Mouse (Mus musculus): ENCODE data around the gene Hspa8. TPM values are rescaled to one million over a fixed set of nuclear protein-coding genes. Genes with fewer than 3 reads are reported as not detected.
"Not testable (repeated sequence)": the region's sequence is repeated elsewhere in the genome, so short reads cannot be mapped to it uniquely, and the experiment has no call there.

Hspa8 gene
- polyA plus RNA-seq, 1 experiment from 2014 or later = 2,252 TPM

DNA sequence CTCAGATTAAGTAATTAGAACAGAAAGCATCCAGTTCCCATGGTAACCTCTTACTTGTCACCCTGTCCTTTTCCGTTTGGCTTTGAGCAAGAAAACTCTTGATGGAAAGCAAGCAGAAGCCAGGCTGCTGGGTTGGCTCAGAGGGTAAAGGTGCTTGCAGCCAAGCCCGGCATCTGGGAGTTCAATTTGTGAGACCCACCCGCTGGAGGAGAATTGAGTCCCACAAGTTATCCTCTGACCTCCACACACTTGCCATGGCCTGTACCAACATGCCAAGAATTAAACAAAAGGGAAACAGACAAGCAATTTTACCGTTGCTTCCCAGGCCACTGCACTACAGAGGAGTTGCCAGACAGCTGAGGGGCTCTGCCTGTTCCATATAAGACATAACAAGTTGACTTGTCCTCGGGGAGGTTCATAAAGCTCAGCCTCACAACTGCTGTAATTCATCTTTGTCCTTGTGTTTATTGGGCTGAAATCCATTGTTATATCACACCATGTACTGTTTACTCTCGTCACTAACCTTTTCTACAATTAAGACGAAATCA lies 34.7 kb upstream of the Hspa8 start:
- 52% methylated on average over 7 of the region's 7 CpGs for whole genome bisulfite sequencing
- H3K9me3 ChIP-seq (replicated peaks; ENCODE audit: control insufficient read depth, low read length) = no peaks in the 10 kb centered on the region
- H3K27ac ChIP-seq (ENCODE audit: low read length) = no peak overlapping the region
- H3K27me3 ChIP-seq (ENCODE audit: control insufficient read depth, insufficient read depth, low read length) = no peaks in the 10 kb centered on the region
- H3K36me3 ChIP-seq (ENCODE audit: control insufficient read depth, insufficient read depth, low read length) = no peaks in the 10 kb centered on the region
- H3K4me3 ChIP-seq (replicated peaks; ENCODE audit: low read length) = no peak overlapping the region
- H3K9ac ChIP-seq (ENCODE audit: low read length) = no peak overlapping the region
- ATAC-seq (ENCODE audit: insufficient read depth, low FRiP score) = no peak
- H3K4me1 ChIP-seq (ENCODE audit: control insufficient read depth, insufficient read depth, low read length) = no peaks in the 10 kb centered on the region
- H3K4me2 ChIP-seq (ENCODE audit: low read depth, low read length) = 0 out of 2 replicates have a peak overlapping the region, but pooled peaks have one; percentile 29

DNA sequence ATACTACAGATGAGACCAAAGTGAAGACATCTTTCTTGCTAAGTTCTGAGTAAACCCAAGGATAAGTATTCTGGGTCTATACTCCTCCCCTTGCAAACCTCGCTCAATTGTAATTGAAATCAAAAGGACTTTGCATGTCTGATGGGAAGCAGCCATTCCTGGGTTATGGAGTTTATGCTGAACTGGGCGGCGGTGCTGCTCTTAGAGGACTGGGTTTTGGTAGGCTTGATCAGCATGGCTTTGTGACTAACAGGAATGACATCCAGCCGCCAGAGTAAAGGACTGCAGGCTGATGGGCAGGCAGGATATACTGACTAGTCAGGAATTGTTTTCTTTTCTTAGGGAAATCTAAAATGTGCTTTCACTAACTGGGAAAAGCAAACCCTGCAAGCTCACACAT lies 32.8 kb upstream of the Hspa8 start:
- Histone ChIP-seq H3K4me1 (ENCODE audit: control insufficient read depth, insufficient read depth, low read length) (no peaks in the 10 kb centered on the region), H3K9ac (ENCODE audit: low read length) (no peak overlapping the region), H3K4me2 (ENCODE audit: low read depth, low read length) (no peak overlapping the region), H3K36me3 (ENCODE audit: control insufficient read depth, insufficient read depth, low read length) (no peaks in the 10 kb centered on the region), H3K9me3 (replicated peaks; ENCODE audit: control insufficient read depth, low read length) (no peaks in the 10 kb centered on the region), H3K27ac (ENCODE audit: low read length) (no peak overlapping the region), H3K27me3 (ENCODE audit: control insufficient read depth, insufficient read depth, low read length) (no peaks in the 10 kb centered on the region), H3K4me3 (replicated peaks; ENCODE audit: low read length) (no peak overlapping the region)
- WGBS = 89% methylated on average over 4 of the region's 4 CpGs
- ATAC-seq (ENCODE audit: insufficient read depth, low FRiP score) = no peak

DNA sequence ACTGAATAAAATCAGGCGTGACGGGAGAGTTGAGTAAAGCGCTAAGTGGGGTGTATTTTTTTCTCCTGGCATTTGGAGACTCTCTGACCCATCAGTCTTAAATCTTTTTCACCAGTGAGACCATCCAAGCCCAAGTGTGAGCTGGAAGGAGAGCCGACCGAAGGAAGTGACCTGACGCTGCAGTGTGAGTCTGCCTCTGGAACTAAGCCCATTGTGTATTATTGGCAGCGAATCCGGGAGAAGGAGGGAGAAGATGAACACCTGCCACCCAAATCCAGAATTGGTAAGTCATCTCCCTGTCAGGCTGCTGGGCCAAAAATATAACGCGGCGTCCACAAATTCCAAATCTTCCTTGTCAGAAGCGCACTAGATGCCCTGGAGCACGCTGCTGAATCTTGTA lies 28.5 kb upstream of the Hspa8 start:
- Histone ChIP-seq H3K4me3 (replicated peaks; ENCODE audit: low read length) (no peak overlapping the region), H3K36me3 (ENCODE audit: control insufficient read depth, insufficient read depth, low read length) (no peaks in the 10 kb centered on the region), H3K27ac (ENCODE audit: low read length) (no peak overlapping the region), H3K4me1 (ENCODE audit: control insufficient read depth, insufficient read depth, low read length) (no peaks in the 10 kb centered on the region), H3K27me3 (ENCODE audit: control insufficient read depth, insufficient read depth, low read length) (no peaks in the 10 kb centered on the region), H3K9me3 (replicated peaks; ENCODE audit: control insufficient read depth, low read length) (no peaks in the 10 kb centered on the region), H3K4me2 (ENCODE audit: low read depth, low read length) (no peak overlapping the region), H3K9ac (ENCODE audit: low read length) (no peak overlapping the region)
- WGBS = 68% methylated on average over 13 of the region's 13 CpGs
- no peak for ATAC-seq (ENCODE audit: insufficient read depth, low FRiP score)

DNA sequence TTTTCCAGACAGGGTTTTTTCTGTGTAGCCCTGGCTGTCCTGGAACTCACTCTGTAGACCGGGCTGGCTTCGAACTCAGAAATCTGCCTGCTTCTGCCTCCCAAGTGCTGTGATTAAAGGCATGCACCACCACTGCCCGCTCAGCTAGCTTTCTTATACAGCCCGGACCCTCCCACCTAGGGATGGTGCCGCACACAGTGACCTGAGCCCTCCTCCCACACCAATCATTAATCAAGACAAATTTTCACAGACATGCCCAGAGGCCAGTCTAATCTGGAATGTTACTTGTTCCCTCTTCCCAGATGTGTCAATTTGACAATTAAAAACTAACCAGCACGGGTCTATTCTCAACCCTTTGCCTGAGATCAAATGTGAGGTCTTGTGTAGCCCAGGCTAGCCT lies 27.6 kb upstream of the Hspa8 start:
- H3K27me3 ChIP-seq (ENCODE audit: control insufficient read depth, insufficient read depth, low read length); ATAC-seq (ENCODE audit: insufficient read depth, low FRiP score); H3K4me1 ChIP-seq (ENCODE audit: control insufficient read depth, insufficient read depth, low read length); H3K27ac ChIP-seq (ENCODE audit: low read length); H3K9me3 ChIP-seq (replicated peaks; ENCODE audit: control insufficient read depth, low read length); H3K4me2 ChIP-seq (ENCODE audit: low read depth, low read length); H3K9ac ChIP-seq (ENCODE audit: low read length); H3K36me3 ChIP-seq (ENCODE audit: control insufficient read depth, insufficient read depth, low read length); H3K4me3 ChIP-seq (replicated peaks; ENCODE audit: low read length): not testable (repeated sequence)
- 73% methylated on average over 6 of the region's 6 CpGs for WGBS

DNA sequence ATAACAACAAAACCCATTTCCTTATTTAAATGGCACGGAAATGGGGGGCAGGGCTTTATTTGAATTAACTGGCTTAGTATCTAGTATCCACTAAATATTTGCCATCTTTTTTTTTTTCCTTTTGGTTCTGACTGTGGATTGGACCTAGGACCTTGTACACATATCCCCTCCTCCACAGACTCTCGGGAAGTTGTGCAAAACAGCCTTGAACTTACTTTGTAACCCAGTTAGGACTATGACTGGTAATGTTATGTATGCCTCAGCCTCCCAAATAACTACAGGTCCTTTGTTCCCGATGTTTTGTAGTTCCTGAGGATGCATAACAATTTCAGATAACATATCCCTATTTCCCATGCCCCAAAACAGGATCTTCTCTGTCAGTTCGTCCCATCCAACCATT lies 26.9 kb upstream of the Hspa8 start:
- no peak for ATAC-seq (ENCODE audit: insufficient read depth, low FRiP score)
- H3K4me3 ChIP-seq (replicated peaks; ENCODE audit: low read length) = no peak overlapping the region
- no peaks in the 10 kb centered on the region for H3K9me3 ChIP-seq (replicated peaks; ENCODE audit: control insufficient read depth, low read length)
- H3K4me1 ChIP-seq (ENCODE audit: control insufficient read depth, insufficient read depth, low read length) = no peaks in the 10 kb centered on the region
- no peak overlapping the region for H3K4me2 ChIP-seq (ENCODE audit: low read depth, low read length)
- 75% methylated on average over 4 of the region's 4 CpGs for WGBS
- no peak overlapping the region for H3K27ac ChIP-seq (ENCODE audit: low read length)
- no peaks in the 10 kb centered on the region for H3K27me3 ChIP-seq (ENCODE audit: control insufficient read depth, insufficient read depth, low read length)
- no peaks in the 10 kb centered on the region for H3K36me3 ChIP-seq (ENCODE audit: control insufficient read depth, insufficient read depth, low read length)
- no peak overlapping the region for H3K9ac ChIP-seq (ENCODE audit: low read length)

DNA sequence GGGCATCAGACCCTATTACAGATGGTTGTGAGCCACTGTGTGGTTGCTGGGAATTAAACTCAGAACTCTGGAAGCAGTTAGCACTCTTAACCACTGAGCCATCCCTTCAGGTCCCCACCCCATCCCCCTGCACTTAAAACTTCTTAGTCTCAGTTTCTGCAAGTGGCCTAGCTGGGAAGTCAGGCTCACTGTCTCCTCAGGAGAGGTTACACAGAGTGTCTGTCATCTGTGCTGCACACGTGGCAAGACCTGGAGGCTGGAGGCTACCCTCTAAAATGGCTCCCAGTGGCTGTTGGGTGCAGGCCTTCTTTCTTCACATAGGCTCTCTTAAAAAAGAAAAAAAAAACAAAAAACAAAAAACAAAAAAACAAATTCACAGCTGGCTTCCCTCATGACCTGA lies 24.7 kb upstream of the Hspa8 start:
- H3K9me3 ChIP-seq (replicated peaks; ENCODE audit: control insufficient read depth, low read length) = no peaks in the 10 kb centered on the region
- H3K4me3 ChIP-seq (replicated peaks; ENCODE audit: low read length) = no peak overlapping the region
- H3K27me3 ChIP-seq (ENCODE audit: control insufficient read depth, insufficient read depth, low read length) = no peaks in the 10 kb centered on the region
- no peaks in the 10 kb centered on the region for H3K36me3 ChIP-seq (ENCODE audit: control insufficient read depth, insufficient read depth, low read length)
- H3K27ac ChIP-seq (ENCODE audit: low read length) = peak overlapping the region; percentile 71
- no peak overlapping the region for H3K4me2 ChIP-seq (ENCODE audit: low read depth, low read length)
- no peaks in the 10 kb centered on the region for H3K4me1 ChIP-seq (ENCODE audit: control insufficient read depth, insufficient read depth, low read length)
- 51% methylated on average over 1 of the region's 1 CpGs for WGBS
- no peak for ATAC-seq (ENCODE audit: insufficient read depth, low FRiP score)
- H3K9ac ChIP-seq (ENCODE audit: low read length) = no peak overlapping the region

DNA sequence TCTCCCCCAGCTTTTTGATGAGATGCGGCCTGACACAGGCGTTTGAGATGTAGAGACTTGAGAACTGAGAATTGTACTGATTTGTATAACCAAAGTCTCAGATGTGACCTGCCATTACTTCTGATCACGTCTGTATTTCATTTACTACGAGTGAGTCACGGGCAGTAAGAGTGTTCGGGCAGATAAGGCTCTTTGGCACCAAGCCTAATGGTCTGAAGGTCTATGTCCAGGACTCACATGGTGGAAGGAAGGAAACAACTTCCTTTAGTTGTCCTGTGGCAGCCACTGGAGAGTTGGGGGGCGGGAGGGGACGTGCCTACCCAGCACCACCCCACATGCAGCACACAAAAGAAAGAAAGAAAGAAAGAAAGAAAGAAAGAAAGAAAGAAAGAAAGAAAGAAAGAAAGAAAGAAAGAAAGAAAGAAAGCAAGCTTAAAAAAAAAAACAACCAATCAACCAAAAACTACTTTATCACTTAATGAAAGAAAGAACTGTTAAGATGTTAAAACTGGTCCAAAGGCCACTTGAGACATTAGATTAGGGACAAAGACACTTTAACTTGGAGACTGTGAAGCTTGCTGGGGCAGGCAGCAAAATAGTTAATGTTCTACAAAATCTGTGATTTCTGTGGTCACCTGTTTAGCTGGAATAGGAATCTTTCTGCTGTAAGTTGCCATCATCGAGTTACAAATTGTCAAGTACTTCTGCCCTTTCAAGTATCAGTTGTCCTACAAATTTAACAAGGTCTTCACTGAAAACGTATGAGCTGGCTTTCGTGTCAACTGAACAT lies 24.1 kb upstream of the Hspa8 start:
- peak; percentile 80 for ATAC-seq (ENCODE audit: insufficient read depth, low FRiP score)
- Histone ChIP-seq H3K4me2 (ENCODE audit: low read depth, low read length) (no peak overlapping the region), H3K36me3 (ENCODE audit: control insufficient read depth, insufficient read depth, low read length) (no peaks in the 10 kb centered on the region), H3K4me1 (ENCODE audit: control insufficient read depth, insufficient read depth, low read length) (no peaks in the 10 kb centered on the region), H3K27ac (ENCODE audit: low read length) (peak overlapping the region; percentile 71), H3K4me3 (replicated peaks; ENCODE audit: low read length) (no peak overlapping the region), H3K27me3 (ENCODE audit: control insufficient read depth, insufficient read depth, low read length) (no peaks in the 10 kb centered on the region), H3K9me3 (replicated peaks; ENCODE audit: control insufficient read depth, low read length) (no peaks in the 10 kb centered on the region), H3K9ac (ENCODE audit: low read length) (no peak overlapping the region)
- 50% methylated on average over 11 of the region's 11 CpGs for WGBS

DNA sequence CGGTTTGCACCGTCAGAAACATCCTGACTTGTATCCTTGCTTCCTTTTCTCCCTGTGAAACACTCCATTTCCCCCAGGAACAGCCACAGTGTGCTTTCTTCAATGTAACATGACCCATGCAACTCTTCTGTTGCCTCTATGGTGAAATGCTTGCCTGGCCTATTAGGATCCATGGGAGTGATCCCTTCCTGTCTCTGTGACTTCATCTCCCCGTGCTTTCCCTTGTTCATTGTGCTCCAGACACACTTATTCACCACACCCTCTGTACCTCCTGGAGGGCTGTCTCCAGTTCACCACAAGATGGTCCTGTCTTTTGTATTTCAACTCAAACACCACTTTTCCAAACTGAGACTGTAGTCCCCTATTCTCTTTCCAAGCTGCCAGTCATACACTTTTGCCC lies 20.7 kb upstream of the Hspa8 start:
- ATAC-seq (ENCODE audit: insufficient read depth, low FRiP score) = no peak
- H3K27me3 ChIP-seq (ENCODE audit: control insufficient read depth, insufficient read depth, low read length) = no peaks in the 10 kb centered on the region
- H3K27ac ChIP-seq (ENCODE audit: low read length) = no peak overlapping the region
- 70% methylated on average over 3 of the region's 3 CpGs for WGBS
- H3K9me3 ChIP-seq (replicated peaks; ENCODE audit: control insufficient read depth, low read length) = no peaks in the 10 kb centered on the region
- no peak overlapping the region for H3K9ac ChIP-seq (ENCODE audit: low read length)
- no peak overlapping the region for H3K4me3 ChIP-seq (replicated peaks; ENCODE audit: low read length)
- peaks cover 12% of the 10 kb centered on the region for H3K4me1 ChIP-seq (ENCODE audit: control insufficient read depth, insufficient read depth, low read length)
- no peaks in the 10 kb centered on the region for H3K36me3 ChIP-seq (ENCODE audit: control insufficient read depth, insufficient read depth, low read length)
- no peak overlapping the region for H3K4me2 ChIP-seq (ENCODE audit: low read depth, low read length)

DNA sequence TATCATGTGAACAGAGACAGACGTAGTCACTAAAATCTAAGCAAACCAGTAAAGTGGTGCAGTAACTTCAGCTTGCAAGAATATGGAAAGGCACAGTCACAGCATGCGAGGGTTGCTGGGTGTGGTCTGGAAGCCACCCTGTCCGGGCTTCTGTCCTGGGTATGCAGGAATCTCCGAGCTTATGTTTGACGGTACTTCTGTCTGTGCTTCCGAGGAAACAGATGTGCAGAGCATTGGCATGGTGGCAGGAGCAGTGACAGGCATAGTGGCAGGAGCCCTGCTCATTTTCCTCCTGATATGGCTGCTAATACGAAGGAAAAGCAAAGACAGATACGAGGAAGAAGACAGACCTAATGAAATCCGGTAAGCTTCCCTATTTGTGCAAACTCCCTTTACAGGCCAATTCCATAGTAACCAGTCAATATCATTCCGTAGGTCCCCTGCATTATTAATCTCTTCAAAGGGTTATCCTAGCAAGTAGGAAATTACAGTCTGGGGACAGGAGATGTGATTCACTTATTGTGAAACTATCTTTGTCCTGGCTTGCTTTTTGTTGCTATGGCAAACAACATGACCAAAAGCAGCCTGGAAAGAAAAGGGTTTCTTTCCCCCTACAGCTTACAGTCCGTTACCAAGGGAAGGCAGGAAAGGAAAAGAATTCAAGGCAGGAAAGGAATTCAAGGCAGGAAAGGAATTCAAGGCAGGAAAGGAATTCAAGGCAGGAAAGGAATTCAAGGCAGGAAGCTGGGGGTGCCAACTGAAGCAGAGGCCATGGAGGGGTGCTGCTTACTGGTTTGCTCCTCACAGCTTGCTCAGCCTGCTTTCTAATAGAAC lies 19.7 kb upstream of the Hspa8 start:
- no peaks in the 10 kb centered on the region for H3K36me3 ChIP-seq (ENCODE audit: control insufficient read depth, insufficient read depth, low read length)
- no peak overlapping the region for H3K4me2 ChIP-seq (ENCODE audit: low read depth, low read length)
- WGBS = 72% methylated on average over 11 of the region's 11 CpGs
- peaks cover 12% of the 10 kb centered on the region for H3K4me1 ChIP-seq (ENCODE audit: control insufficient read depth, insufficient read depth, low read length)
- H3K9me3 ChIP-seq (replicated peaks; ENCODE audit: control insufficient read depth, low read length) = no peaks in the 10 kb centered on the region
- H3K9ac ChIP-seq (ENCODE audit: low read length) = no peak overlapping the region
- no peaks in the 10 kb centered on the region for H3K27me3 ChIP-seq (ENCODE audit: control insufficient read depth, insufficient read depth, low read length)
- peak overlapping the region; percentile 77 for H3K27ac ChIP-seq (ENCODE audit: low read length)
- H3K4me3 ChIP-seq (replicated peaks; ENCODE audit: low read length) = no peak overlapping the region
- no peak for ATAC-seq (ENCODE audit: insufficient read depth, low FRiP score)
